22 mouse cellular contexts compared by ENCODE assay signal in the genomic region with DNA sequence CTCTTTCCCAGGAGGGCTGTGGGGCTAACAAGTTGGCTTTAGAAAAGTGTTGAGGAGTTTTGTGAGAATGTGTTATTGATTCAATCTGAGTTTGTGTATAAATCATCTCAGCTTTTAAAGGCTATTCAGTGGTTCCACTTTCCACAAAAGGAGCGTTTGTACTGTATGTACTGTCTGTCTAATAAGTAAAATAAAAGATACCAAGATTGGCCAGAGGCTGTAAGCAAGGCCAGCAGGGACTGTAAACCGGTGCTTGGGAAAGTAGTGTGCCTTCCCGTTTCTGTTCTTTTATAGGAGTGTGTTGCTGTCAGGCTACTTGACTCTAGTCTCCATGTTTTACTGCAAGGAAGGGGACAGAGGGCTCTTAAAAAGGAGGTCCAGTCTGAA. TPM values are rescaled to one million over a fixed set of nuclear protein-coding genes. Genes with fewer than 3 reads are reported as not detected.
DNase-seq lines count a peak whose midpoint lies in the region; ATAC-seq and TF ChIP-seq lines count a peak whose summit lies in the region.
"Had no signal": no experiment of that assay in that cellular context is flagged by ENCODE, and none has a peak within 500 bp of the region (broad histone marks: within the 10 kb centered on the region; RNA-seq: fewer than 3 reads in every experiment).

No protein-coding gene starts in this region.

- no peaks in the 10 kb centered on the region for H3K9me3 ChIP-seq in forebrain, embryonic 14.5 days (replicated peaks; ENCODE audit: control insufficient read depth, low read length)
- H3K9me3 ChIP-seq in forebrain, postnatal 0 days (ENCODE audit: low read length) = no peaks in the 10 kb centered on the region
- no peaks in the 10 kb centered on the region for H3K9me3 ChIP-seq in hindbrain, embryonic 13.5 days
- no peaks in the 10 kb centered on the region for H3K9me3 ChIP-seq in hindbrain, embryonic 14.5 days (ENCODE audit: control insufficient read depth, low read length)
- no peaks in the 10 kb centered on the region for H3K9me3 ChIP-seq in neural tube, embryonic 13.5 days
- H3K9me3 ChIP-seq: kidney, embryonic 15.5 days; liver, embryonic 12.5 days; stomach, embryonic 15.5 days had no signal

- no peak for DNase-seq in forebrain, embryonic 14.5 days (ENCODE audit: low spot score)
- no peak for DNase-seq in forebrain, postnatal 0 days
- DNase-seq in hindbrain, embryonic 14.5 days (ENCODE audit: low spot score) = no peak
- no peak for DNase-seq in neural tube, embryonic 10.5 days (ENCODE audit: extremely low spot score, low spot score)
- DNase-seq: adrenal gland, postnatal 10 days; cerebellum, adult 11-12 months; cerebellum, postnatal 36 days; gastrocnemius, postnatal 10 days; layer of hippocampus, postnatal 36 days; lung, embryonic 14.5 days; spleen, adult 18-20 months had no signal

- WGBS in forebrain, embryonic 14.5 days = 44% methylated on average over 3 of the region's 3 CpGs
- 23% methylated on average over 3 of the region's 3 CpGs for WGBS in forebrain, postnatal 0 days
- WGBS in hindbrain, embryonic 13.5 days = 87% methylated on average over 3 of the region's 3 CpGs
- 90% methylated on average over 3 of the region's 3 CpGs for WGBS in hindbrain, embryonic 14.5 days
- 75% methylated on average over 3 of the region's 3 CpGs for WGBS in neural tube, embryonic 13.5 days

- no peak overlapping the region for H3K4me2 ChIP-seq in forebrain, embryonic 14.5 days (ENCODE audit: low read length)
- H3K4me2 ChIP-seq in forebrain, postnatal 0 days (ENCODE audit: low read depth) = no peak overlapping the region
- no peak overlapping the region for H3K4me2 ChIP-seq in hindbrain, embryonic 13.5 days
- no peak overlapping the region for H3K4me2 ChIP-seq in hindbrain, embryonic 14.5 days (replicated peaks)
- H3K4me2 ChIP-seq in neural tube, embryonic 13.5 days = no peak overlapping the region
- H3K4me2 ChIP-seq: kidney, embryonic 15.5 days; liver, embryonic 12.5 days; lung, embryonic 14.5 days; stomach, embryonic 15.5 days had no signal

- no peak for TF ChIP-seq CTCF in forebrain, postnatal 0 days (IDR thresholded peaks at IDR 0.05; ENCODE audit: low read depth)

- H3K27ac ChIP-seq in forebrain, embryonic 14.5 days (ENCODE audit: low read depth, low read length) = peak overlapping the region; percentile 65
- H3K27ac ChIP-seq in forebrain, postnatal 0 days (ENCODE audit: low read depth, low read length) = no peak overlapping the region
- peak overlapping the region; percentile 30; the same call in 1 of the 2 replicates for H3K27ac ChIP-seq in hindbrain, embryonic 13.5 days
- H3K27ac ChIP-seq in hindbrain, embryonic 14.5 days = no peak overlapping the region
- 0 out of 2 replicates have a peak overlapping the region, but pooled peaks have one; percentile 33 for H3K27ac ChIP-seq in neural tube, embryonic 13.5 days (replicated peaks)
- H3K27ac ChIP-seq: kidney, embryonic 15.5 days; liver, embryonic 12.5 days; stomach, embryonic 15.5 days had no signal

- H3K4me3 ChIP-seq in forebrain, embryonic 14.5 days (ENCODE audit: low read depth, low read length) = no peak overlapping the region
- no peak overlapping the region for H3K4me3 ChIP-seq in forebrain, postnatal 0 days (ENCODE audit: low read depth, low read length)
- no peak overlapping the region for H3K4me3 ChIP-seq in hindbrain, embryonic 13.5 days
- H3K4me3 ChIP-seq in hindbrain, embryonic 14.5 days (replicated peaks; ENCODE audit: low read length) = no peak overlapping the region
- H3K4me3 ChIP-seq in neural tube, embryonic 13.5 days = no peak overlapping the region
- H3K4me3 ChIP-seq: kidney, embryonic 15.5 days; liver, embryonic 12.5 days; stomach, embryonic 15.5 days had no signal

- peak; percentile 74 for ATAC-seq in forebrain, embryonic 14.5 days
- ATAC-seq in forebrain, postnatal 0 days = no peak; the same call in 1 of the 2 replicates
- no peak for ATAC-seq in hindbrain, embryonic 13.5 days (ENCODE audit: low FRiP score)
- ATAC-seq in hindbrain, embryonic 14.5 days (ENCODE audit: low FRiP score) = no peak
- ATAC-seq in neural tube, embryonic 13.5 days (ENCODE audit: low read depth) = no peak
- no peak for ATAC-seq in cerebellum, adult (ENCODE audit: insufficient number of reproducible peaks, low FRiP score, low TSS enrichment)
- no peak for ATAC-seq in activated CD4-positive, CD25-positive, alpha-beta regulatory T cell, adult 4 months
- ATAC-seq: liver, embryonic 12.5 days had no signal

- no peaks in the 10 kb centered on the region for H3K27me3 ChIP-seq in forebrain, embryonic 14.5 days (replicated peaks; ENCODE audit: control insufficient read depth, insufficient read depth, low read length)
- H3K27me3 ChIP-seq in forebrain, postnatal 0 days (ENCODE audit: insufficient read depth, low read length) = no peaks in the 10 kb centered on the region
- no peaks in the 10 kb centered on the region for H3K27me3 ChIP-seq in hindbrain, embryonic 13.5 days
- H3K27me3 ChIP-seq in hindbrain, embryonic 14.5 days (ENCODE audit: control insufficient read depth, insufficient read depth, low read length) = no peaks in the 10 kb centered on the region
- no peaks in the 10 kb centered on the region for H3K27me3 ChIP-seq in neural tube, embryonic 13.5 days
- H3K27me3 ChIP-seq: kidney, embryonic 15.5 days; liver, embryonic 12.5 days; stomach, embryonic 15.5 days had no signal

- H3K36me3 ChIP-seq in forebrain, embryonic 14.5 days (ENCODE audit: control insufficient read depth, insufficient read depth, low read length) = peaks cover 32% of the 10 kb centered on the region
- H3K36me3 ChIP-seq in forebrain, postnatal 0 days (ENCODE audit: insufficient read depth) = peaks cover 15% of the 10 kb centered on the region
- H3K36me3 ChIP-seq in hindbrain, embryonic 13.5 days = peaks cover 33% of the 10 kb centered on the region
- peaks cover 46% of the 10 kb centered on the region for H3K36me3 ChIP-seq in hindbrain, embryonic 14.5 days (replicated peaks; ENCODE audit: control insufficient read depth, insufficient read depth)
- peaks cover 35% of the 10 kb centered on the region for H3K36me3 ChIP-seq in neural tube, embryonic 13.5 days

- no peak overlapping the region for H3K9ac ChIP-seq in forebrain, embryonic 14.5 days (ENCODE audit: low read length)
- no peak overlapping the region for H3K9ac ChIP-seq in forebrain, postnatal 0 days
- H3K9ac ChIP-seq in hindbrain, embryonic 13.5 days = no peak overlapping the region
- H3K9ac ChIP-seq in hindbrain, embryonic 14.5 days = no peak overlapping the region
- H3K9ac ChIP-seq in neural tube, embryonic 13.5 days = no peak overlapping the region
- H3K9ac ChIP-seq: kidney, embryonic 15.5 days; liver, embryonic 12.5 days; lung, embryonic 14.5 days; stomach, embryonic 15.5 days had no signal

- H3K4me1 ChIP-seq in forebrain, embryonic 14.5 days (ENCODE audit: control insufficient read depth, insufficient read depth, low read length) = peaks cover 4% of the 10 kb centered on the region; the same call in 1 of the 2 replicates
- H3K4me1 ChIP-seq in forebrain, postnatal 0 days (ENCODE audit: insufficient read depth) = no peaks in the 10 kb centered on the region
- H3K4me1 ChIP-seq in hindbrain, embryonic 13.5 days (replicated peaks) = peaks cover 5% of the 10 kb centered on the region; the same call in 1 of the 2 replicates
- H3K4me1 ChIP-seq in hindbrain, embryonic 14.5 days (replicated peaks; ENCODE audit: control insufficient read depth, insufficient read depth, low read length) = no peaks in the 10 kb centered on the region
- peaks cover 10% of the 10 kb centered on the region; the same call in 1 of the 2 replicates for H3K4me1 ChIP-seq in neural tube, embryonic 13.5 days (replicated peaks)
- H3K4me1 ChIP-seq: kidney, embryonic 15.5 days; liver, embryonic 12.5 days; stomach, embryonic 15.5 days had no signal

RNA-seq across cellular contexts. Expression of gene Calu, which starts 15.3 kb away (rescaled TPM):
- 196 and 210 TPM in 2 replicates for polyA plus RNA-seq in forebrain, embryonic 14.5 days (2014; fragmentation: Nextera tagmentation; extraction: Ambion mirVana)
- 132 and 159 TPM in 2 replicates for total RNA-seq in forebrain, postnatal 0 days (2014; rRNA removed)
- polyA plus RNA-seq in forebrain, postnatal 0 days (2015; fragmentation: Nextera tagmentation; extraction: Ambion mirVana) = 122 and 134 TPM in 2 replicates
- 164 and 168 TPM in 2 replicates for polyA plus RNA-seq in hindbrain, embryonic 13.5 days (2015; fragmentation: Nextera tagmentation; extraction: Ambion mirVana)
- 187 and 199 TPM in 2 replicates for polyA plus RNA-seq in hindbrain, embryonic 14.5 days (2014; fragmentation: Nextera tagmentation; extraction: Ambion mirVana)
- 180 and 200 TPM in 2 replicates for polyA plus RNA-seq in neural tube, embryonic 13.5 days (2015; fragmentation: Nextera tagmentation; extraction: Ambion mirVana)
- polyA plus RNA-seq in activated CD4-positive, CD25-positive, alpha-beta regulatory T cell, adult 4 months (2017; shearing (Covaris generic)) = 10 to 100 TPM; 55.9 to 61.0 TPM

RNA-seq across cellular contexts. Expression of gene Opn1sw, which starts 25.1 kb away (rescaled TPM):
- 0.17 and 0.33 TPM in 2 replicates for polyA plus RNA-seq in forebrain, embryonic 14.5 days (2014; fragmentation: Nextera tagmentation; extraction: Ambion mirVana)
- total RNA-seq in forebrain, postnatal 0 days (2014; rRNA removed) = 7.0 TPM in 1 of 2 replicates, not detected in the other
- polyA plus RNA-seq in forebrain, postnatal 0 days (2015; fragmentation: Nextera tagmentation; extraction: Ambion mirVana) = 0.45 and 0.74 TPM in 2 replicates
- 0.26 and 0.32 TPM in 2 replicates for polyA plus RNA-seq in hindbrain, embryonic 13.5 days (2015; fragmentation: Nextera tagmentation; extraction: Ambion mirVana)
- polyA plus RNA-seq in hindbrain, embryonic 14.5 days (2014; fragmentation: Nextera tagmentation; extraction: Ambion mirVana) = 0.46 and 0.48 TPM in 2 replicates
- polyA plus RNA-seq in neural tube, embryonic 13.5 days (2015; fragmentation: Nextera tagmentation; extraction: Ambion mirVana) = 0.25 and 0.34 TPM in 2 replicates
- under 1 TPM; 0.23 to 0.52 TPM for polyA plus RNA-seq in activated CD4-positive, CD25-positive, alpha-beta regulatory T cell, adult 4 months (2017; shearing (Covaris generic))
- total RNA-seq: adrenal gland, postnatal 10 days; layer of hippocampus, postnatal 36 days had no signal

RNA-seq across cellular contexts. Expression of gene Ccdc136, which starts 33.0 kb away (rescaled TPM):
- polyA plus RNA-seq in forebrain, embryonic 14.5 days (2014; fragmentation: Nextera tagmentation; extraction: Ambion mirVana) = 40.2 and 42.2 TPM in 2 replicates
- total RNA-seq in forebrain, postnatal 0 days (2014; rRNA removed) = 46.6 and 56.9 TPM in 2 replicates
- polyA plus RNA-seq in forebrain, postnatal 0 days (2015; fragmentation: Nextera tagmentation; extraction: Ambion mirVana) = 34.4 and 43.0 TPM in 2 replicates
- polyA plus RNA-seq in hindbrain, embryonic 13.5 days (2015; fragmentation: Nextera tagmentation; extraction: Ambion mirVana) = 38.3 and 46.1 TPM in 2 replicates
- 53.2 and 55.7 TPM in 2 replicates for polyA plus RNA-seq in hindbrain, embryonic 14.5 days (2014; fragmentation: Nextera tagmentation; extraction: Ambion mirVana)
- polyA plus RNA-seq in neural tube, embryonic 13.5 days (2015; fragmentation: Nextera tagmentation; extraction: Ambion mirVana) = 45.0 and 45.5 TPM in 2 replicates
- under 1 TPM; 0.21 to 0.54 TPM for polyA plus RNA-seq in activated CD4-positive, CD25-positive, alpha-beta regulatory T cell, adult 4 months (2017; shearing (Covaris generic))

RNA-seq across cellular contexts. Expression of gene Fam71f1, which starts 44.2 kb away (rescaled TPM):
- not detected in 2 replicates for polyA plus RNA-seq in forebrain, embryonic 14.5 days (2014; fragmentation: Nextera tagmentation; extraction: Ambion mirVana)
- total RNA-seq in forebrain, postnatal 0 days (2014; rRNA removed) = not detected in 2 replicates
- not detected in 2 replicates for polyA plus RNA-seq in forebrain, postnatal 0 days (2015; fragmentation: Nextera tagmentation; extraction: Ambion mirVana)
- not detected in 2 replicates for polyA plus RNA-seq in hindbrain, embryonic 13.5 days (2015; fragmentation: Nextera tagmentation; extraction: Ambion mirVana)
- not detected in 2 replicates for polyA plus RNA-seq in hindbrain, embryonic 14.5 days (2014; fragmentation: Nextera tagmentation; extraction: Ambion mirVana)
- not detected in 2 replicates for polyA plus RNA-seq in neural tube, embryonic 13.5 days (2015; fragmentation: Nextera tagmentation; extraction: Ambion mirVana)
- polyA plus RNA-seq in activated CD4-positive, CD25-positive, alpha-beta regulatory T cell, adult 4 months (2017; shearing (Covaris generic)) = not detected
- total RNA-seq: adrenal gland, postnatal 10 days; gastrocnemius, postnatal 10 days; layer of hippocampus, postnatal 36 days; left cerebral cortex, postnatal 36 days had no signal
- polyA plus RNA-seq: brain, embryonic 14.5 days; large intestine, adult 2 months; liver, embryonic 12.5 days; lung, embryonic 14.5 days; midbrain, embryonic 14.5 days had no signal

Comparison
In these comparisons a context has a peak if more than half of its experiments do, and no peak if none do; other contexts are left out.
1. H3K27ac ChIP-seq: peak in forebrain, embryonic 14.5 days (single experiment), hindbrain, embryonic 13.5 days (single experiment) and neural tube, embryonic 13.5 days (single experiment); none in forebrain, postnatal 0 days (single experiment) and hindbrain, embryonic 14.5 days (single experiment).
2. RNA of gene Ccdc136, which starts 33.0 kb away (polyA plus RNA-seq): 53.2 to 55.7 TPM in hindbrain, embryonic 14.5 days, 38.3 to 46.1 TPM in hindbrain, embryonic 13.5 days, 45.0 to 45.5 TPM in neural tube, embryonic 13.5 days, 34.4 to 43.0 TPM in forebrain, postnatal 0 days and 40.2 to 42.2 TPM in forebrain, embryonic 14.5 days; 0.21 to 0.54 TPM in activated CD4-positive, CD25-positive, alpha-beta regulatory T cell, adult 4 months; every median in the first group is over 10 times any median in the second.